ENCODE assay signal across 9 mouse cellular contexts in the genomic region with DNA sequence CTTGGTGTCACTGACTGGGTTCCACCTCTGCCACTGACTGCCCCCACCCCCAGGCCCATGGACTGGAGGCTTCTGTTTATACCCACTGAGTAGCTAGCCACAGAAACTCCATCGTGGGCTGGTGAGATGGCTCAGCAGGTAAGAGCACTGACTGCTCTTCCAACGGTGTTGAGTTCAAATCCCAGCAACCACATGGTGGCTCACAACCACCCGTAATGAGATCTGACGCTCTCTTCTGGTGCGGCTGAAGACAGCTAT. TPM values are rescaled to one million over a fixed set of nuclear protein-coding genes. Genes with fewer than 3 reads are reported as not detected.
DNase-seq lines count a peak whose midpoint lies in the region; ATAC-seq lines count a peak whose summit lies in the region.
"Not testable (repeated sequence)": the region's sequence is repeated elsewhere in the genome, so short reads cannot be mapped to it uniquely, and the experiment has no call there.
"Had no signal": no experiment of that assay in that cellular context is flagged by ENCODE, and none has a peak within 500 bp of the region (broad histone marks: within the 10 kb centered on the region; RNA-seq: fewer than 3 reads in every experiment).

No protein-coding gene starts in this region.

- not testable (repeated sequence) for H3K9me3 ChIP-seq in forebrain, embryonic 10.5 days; heart, embryonic 12.5 days (replicated peaks); hindbrain, embryonic 15.5 days; kidney, embryonic 16.5 days (ENCODE audit: low read length); lung, embryonic 16.5 days (ENCODE audit: control insufficient read depth, low read length); midbrain, embryonic 16.5 days (replicated peaks; ENCODE audit: control insufficient read depth, low read length, poor library complexity, severe bottlenecking)

- H3K27ac ChIP-seq in forebrain, embryonic 10.5 days, result not testable (repeated sequence)
- peak overlapping the region; percentile 99 for H3K27ac ChIP-seq in heart, embryonic 12.5 days (ENCODE audit: poor library complexity, severe bottlenecking)
- H3K27ac ChIP-seq in hindbrain, embryonic 15.5 days (replicated peaks), result peak overlapping the region; percentile 100
- peak overlapping the region; percentile 100 for H3K27ac ChIP-seq in kidney, embryonic 16.5 days (ENCODE audit: low read length)
- peak overlapping the region; percentile 99 for H3K27ac ChIP-seq in lung, embryonic 16.5 days (ENCODE audit: low read length)
- peak overlapping the region; percentile 100; the same call in 1 of the 2 replicates for H3K27ac ChIP-seq in midbrain, embryonic 16.5 days (ENCODE audit: low read length)

- H3K4me3 ChIP-seq in forebrain, embryonic 10.5 days, result peak overlapping the region; percentile 99; the same call in 1 of the 2 replicates
- not testable (repeated sequence) for H3K4me3 ChIP-seq in heart, embryonic 12.5 days; hindbrain, embryonic 15.5 days; kidney, embryonic 16.5 days (ENCODE audit: low read length); lung, embryonic 16.5 days (ENCODE audit: low read length); midbrain, embryonic 16.5 days (ENCODE audit: low read depth, low read length)

- not testable (repeated sequence) for H3K27me3 ChIP-seq in forebrain, embryonic 10.5 days (ENCODE audit: poor library complexity, severe bottlenecking); heart, embryonic 12.5 days (replicated peaks); hindbrain, embryonic 15.5 days; kidney, embryonic 16.5 days (ENCODE audit: insufficient read depth, low read length); lung, embryonic 16.5 days (ENCODE audit: control insufficient read depth, insufficient read depth, low read depth, low read length); midbrain, embryonic 16.5 days (ENCODE audit: control insufficient read depth, insufficient read depth, low read depth, low read length)

- DNase-seq in adrenal gland, adult 8-10 months, result peak; percentile 30
- DNase-seq in forebrain, embryonic 10.5 days (ENCODE audit: extremely low spot score, low spot score), result not testable (repeated sequence)
- DNase-seq in right cerebral cortex, postnatal 4 days, result peak; percentile 11

- H3K4me2 ChIP-seq in heart, embryonic 12.5 days; hindbrain, embryonic 15.5 days; kidney, embryonic 16.5 days (replicated peaks; ENCODE audit: low read depth, low read length); lung, embryonic 16.5 days (ENCODE audit: low read depth, low read length); midbrain, embryonic 16.5 days (ENCODE audit: low read length): not testable (repeated sequence)

- peaks cover 57% of the 10 kb centered on the region for H3K4me1 ChIP-seq in forebrain, embryonic 10.5 days
- peaks cover 56% of the 10 kb centered on the region for H3K4me1 ChIP-seq in heart, embryonic 12.5 days (replicated peaks)
- H3K4me1 ChIP-seq in hindbrain, embryonic 15.5 days (replicated peaks), result peaks cover 44% of the 10 kb centered on the region
- H3K4me1 ChIP-seq in kidney, embryonic 16.5 days (ENCODE audit: insufficient read depth, low read length), result peaks cover 37% of the 10 kb centered on the region
- peaks cover 41% of the 10 kb centered on the region for H3K4me1 ChIP-seq in lung, embryonic 16.5 days (replicated peaks; ENCODE audit: control insufficient read depth, insufficient read depth, low read length)
- peaks cover 21% of the 10 kb centered on the region for H3K4me1 ChIP-seq in midbrain, embryonic 16.5 days (ENCODE audit: control insufficient read depth, insufficient read depth, low read length)

- H3K9ac ChIP-seq in heart, embryonic 12.5 days, result peak overlapping the region; percentile 98; the same call in 1 of the 2 replicates
- H3K9ac ChIP-seq in hindbrain, embryonic 15.5 days; kidney, embryonic 16.5 days (replicated peaks; ENCODE audit: low read length); lung, embryonic 16.5 days (ENCODE audit: low read length); midbrain, embryonic 16.5 days (ENCODE audit: low read depth, low read length): not testable (repeated sequence)

- 93% methylated on average over 5 of the region's 5 CpGs for WGBS in forebrain, embryonic 10.5 days
- 89% methylated on average over 5 of the region's 5 CpGs for WGBS in heart, embryonic 12.5 days
- 83% methylated on average over 5 of the region's 5 CpGs for WGBS in hindbrain, embryonic 15.5 days
- WGBS in kidney, embryonic 16.5 days, result 86% methylated on average over 5 of the region's 5 CpGs
- 79% methylated on average over 5 of the region's 5 CpGs for WGBS in lung, embryonic 16.5 days
- WGBS in midbrain, embryonic 16.5 days, result 95% methylated on average over 5 of the region's 5 CpGs

- ATAC-seq in heart, embryonic 12.5 days (ENCODE audit: insufficient number of reproducible peaks, low FRiP score); hindbrain, embryonic 15.5 days (ENCODE audit: low FRiP score, low read depth); kidney, embryonic 16.5 days (ENCODE audit: low FRiP score, low TSS enrichment); lung, embryonic 16.5 days (ENCODE audit: low read depth); midbrain, embryonic 16.5 days: not testable (repeated sequence)

- not testable (repeated sequence) for H3K36me3 ChIP-seq in forebrain, embryonic 10.5 days (replicated peaks); heart, embryonic 12.5 days; hindbrain, embryonic 15.5 days; kidney, embryonic 16.5 days (ENCODE audit: insufficient read depth, low read length); lung, embryonic 16.5 days (ENCODE audit: control insufficient read depth, insufficient read depth, low read length); midbrain, embryonic 16.5 days (ENCODE audit: control insufficient read depth, insufficient read depth, low read length)

RNA-seq across cellular contexts. Expression of gene Actg1, which starts 3.7 kb away (rescaled TPM):
- total RNA-seq in adrenal gland, adult 8-10 months (2022), result 1,000 to 10,000 TPM; 1,100 to 1,474 (median 1,219) TPM
- 2,559 and 2,733 TPM in 2 replicates for polyA plus RNA-seq in forebrain, embryonic 10.5 days (2016; fragmentation: Nextera tagmentation; extraction: Ambion mirVana)
- 1,404 and 1,426 TPM in 2 replicates for polyA plus RNA-seq in heart, embryonic 12.5 days (2016; fragmentation: Nextera tagmentation; extraction: Ambion mirVana)
- polyA plus RNA-seq in hindbrain, embryonic 15.5 days (2015; fragmentation: Nextera tagmentation; extraction: Ambion mirVana), result 3,943 and 4,131 TPM in 2 replicates
- 2,803 and 2,860 TPM in 2 replicates for polyA plus RNA-seq in kidney, embryonic 16.5 days (2015; fragmentation: Nextera tagmentation; extraction: Ambion mirVana)
- polyA plus RNA-seq in lung, embryonic 16.5 days (2015; fragmentation: Nextera tagmentation; extraction: Ambion mirVana), result 2,589 and 2,717 TPM in 2 replicates
- polyA plus RNA-seq in midbrain, embryonic 16.5 days (2015; fragmentation: Nextera tagmentation; extraction: Ambion mirVana), result 4,277 and 4,299 TPM in 2 replicates

RNA-seq across cellular contexts. Expression of gene Fscn2, which starts 9.3 kb away (rescaled TPM):
- total RNA-seq in adrenal gland, adult 8-10 months (2022), result 1 to 10 TPM in 1 of 4 experiments, under 1 TPM in 2, not detected in 1; 0.16 to 1.2 (median 0.42) TPM
- polyA plus RNA-seq in forebrain, embryonic 10.5 days (2016; fragmentation: Nextera tagmentation; extraction: Ambion mirVana), result 0.32 TPM in 1 of 2 replicates, not detected in the other
- 0.17 and 0.63 TPM in 2 replicates for polyA plus RNA-seq in heart, embryonic 12.5 days (2016; fragmentation: Nextera tagmentation; extraction: Ambion mirVana)
- 0.88 and 1.6 TPM in 2 replicates for polyA plus RNA-seq in hindbrain, embryonic 15.5 days (2015; fragmentation: Nextera tagmentation; extraction: Ambion mirVana)
- 0.72 and 0.82 TPM in 2 replicates for polyA plus RNA-seq in kidney, embryonic 16.5 days (2015; fragmentation: Nextera tagmentation; extraction: Ambion mirVana)
- 0.64 and 0.83 TPM in 2 replicates for polyA plus RNA-seq in lung, embryonic 16.5 days (2015; fragmentation: Nextera tagmentation; extraction: Ambion mirVana)
- 1.2 and 1.3 TPM in 2 replicates for polyA plus RNA-seq in midbrain, embryonic 16.5 days (2015; fragmentation: Nextera tagmentation; extraction: Ambion mirVana)
- total RNA-seq: heart, postnatal 14 days had no signal

RNA-seq across cellular contexts. Expression of gene Faap100, which starts 26.5 kb away (rescaled TPM):
- total RNA-seq in adrenal gland, adult 8-10 months (2022), result 10 to 100 TPM; 18.4 to 39.6 (median 33.4) TPM
- polyA plus RNA-seq in forebrain, embryonic 10.5 days (2016; fragmentation: Nextera tagmentation; extraction: Ambion mirVana), result 33.8 and 36.0 TPM in 2 replicates
- 32.0 and 32.3 TPM in 2 replicates for polyA plus RNA-seq in heart, embryonic 12.5 days (2016; fragmentation: Nextera tagmentation; extraction: Ambion mirVana)
- 95.4 and 110 TPM in 2 replicates for polyA plus RNA-seq in hindbrain, embryonic 15.5 days (2015; fragmentation: Nextera tagmentation; extraction: Ambion mirVana)
- 42.3 and 44.8 TPM in 2 replicates for polyA plus RNA-seq in kidney, embryonic 16.5 days (2015; fragmentation: Nextera tagmentation; extraction: Ambion mirVana)
- polyA plus RNA-seq in lung, embryonic 16.5 days (2015; fragmentation: Nextera tagmentation; extraction: Ambion mirVana), result 36.7 and 41.4 TPM in 2 replicates
- 119 and 126 TPM in 2 replicates for polyA plus RNA-seq in midbrain, embryonic 16.5 days (2015; fragmentation: Nextera tagmentation; extraction: Ambion mirVana)
